Mouse (Mus musculus): Measurements from ENCODE around the gene Mybpc2.

DNA sequence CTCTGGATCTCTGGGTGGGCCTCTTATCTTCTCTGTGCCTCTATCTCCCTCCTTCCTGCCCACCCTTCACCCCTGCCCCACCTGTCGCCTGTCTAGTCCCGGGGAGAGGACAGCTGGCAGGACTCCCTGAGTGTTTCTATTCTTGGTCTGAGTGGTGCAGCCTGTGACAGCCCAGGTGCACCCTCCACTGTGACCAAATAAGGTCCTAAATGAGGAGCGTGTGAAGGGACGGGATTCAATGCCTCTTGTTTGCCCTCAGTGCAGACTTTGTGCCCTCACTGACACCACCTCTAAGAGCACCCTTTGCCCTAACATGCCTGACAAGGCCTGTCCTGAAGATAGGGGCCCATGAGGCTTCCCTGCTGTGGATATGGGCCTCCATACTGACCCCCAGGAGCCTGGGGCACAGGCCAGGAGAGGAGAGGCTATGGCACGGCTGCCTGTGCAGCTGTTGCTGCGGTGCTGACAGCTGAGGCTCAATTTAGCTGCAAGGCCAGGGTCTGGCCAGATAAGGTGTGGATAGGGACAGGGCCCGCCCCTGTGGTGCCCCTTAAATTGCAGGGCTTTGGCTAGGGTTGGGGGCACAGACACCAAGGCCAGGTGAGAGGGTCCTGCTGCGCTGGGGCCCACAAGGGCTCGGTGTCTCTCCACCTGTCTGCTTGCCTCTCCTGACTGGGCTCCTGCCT lies 51.4 kb downstream of the Mybpc2 start:
- TF ChIP-seq CTCF (conservative IDR thresholded peaks at IDR 0.05; ENCODE audit: low read length) = no peak
- no peak for TF ChIP-seq POU5F1 (IDR thresholded peaks at IDR 0.05; ENCODE audit: borderline replicate concordance, low read length)
- no peak for TF ChIP-seq NANOG (IDR thresholded peaks at IDR 0.05; ENCODE audit: borderline replicate concordance, low read length)
